Mouse (Mus musculus) MEL (cell line): ENCODE data around the gene Arl8a. TPM values are rescaled to one million over a fixed set of nuclear protein-coding genes. Genes with fewer than 3 reads are reported as not detected.

Source experiments
- DNase-seq: peaks from one replicate; pipeline ENCODE4 v3.0.0; 2011; ENCODE audit warnings: low read depth, low spot score
- H3K27ac ChIP-seq: 2 replicates; pipeline ENCODE4 v1.5.1; 2012; ENCODE audit warnings: low read depth, mild to moderate bottlenecking, control low read depth, low read length, moderate library complexity; ENCODE audit not compliant: control insufficient read depth
- H3K27me3 ChIP-seq, 2 experiments: fragments of 150-350 bp in 1 of 2; sonication (generic) in 1 of 2; 2 replicates each; pipeline ENCODE4 v1.6.1; 2012; ENCODE audit warnings: low read length in 2 of 2, mild to moderate bottlenecking in 2 of 2, improper control_type of control experiment in 1 of 2, moderate library complexity in 1 of 2; ENCODE audit not compliant: insufficient read depth in 2 of 2, control insufficient read depth in 1 of 2
- H3K36me3 ChIP-seq, 2 experiments: 2 replicates each; pipeline ENCODE4 v1.6.1; 2012 to 2014; ENCODE audit warnings: low read length in 2 of 2, improper control_type of control experiment in 1 of 2, inconsistent platforms in 1 of 2, mild to moderate bottlenecking in 1 of 2; ENCODE audit not compliant: insufficient read depth in 2 of 2, control insufficient read depth in 1 of 2
- H3K4me1 ChIP-seq, 2 experiments: fragments of 150-350 bp in 1 of 2; sonication (generic) in 1 of 2; 2 replicates each; pipeline ENCODE4 v1.6.1; 2012; ENCODE audit warnings: low read length in 2 of 2, improper control_type of control experiment in 1 of 2, mild to moderate bottlenecking in 1 of 2; ENCODE audit not compliant: insufficient read depth in 2 of 2, control insufficient read depth in 1 of 2
- H3K4me3 ChIP-seq, 2 experiments: fragments of 150-350 bp in 1 of 2; sonication (generic) in 1 of 2; 2 replicates each; pipeline ENCODE4 v1.5.1; 2012; ENCODE audit warnings: low read depth in 2 of 2, low read length in 2 of 2, mild to moderate bottlenecking in 2 of 2, moderate library complexity in 2 of 2, control low read depth in 1 of 2, improper control_type of control experiment in 1 of 2; ENCODE audit not compliant: control insufficient read depth in 1 of 2, insufficient read depth in 1 of 2
- H3K79me2 ChIP-seq: 2 replicates; pipeline ENCODE4 v1.6.1; 2012; ENCODE audit warnings: mild to moderate bottlenecking, low read length, moderate library complexity; ENCODE audit not compliant: control insufficient read depth, poor library complexity, insufficient read depth
- H3K9ac ChIP-seq: 2 replicates; pipeline ENCODE4 v1.6.1; 2012; ENCODE audit warnings: low read depth, mild to moderate bottlenecking, control low read depth, low read length, moderate library complexity; ENCODE audit not compliant: control insufficient read depth, poor library complexity, severe bottlenecking
- H3K9me3 ChIP-seq: fragments of 150-350 bp; sonication (generic); replicated peaks from 2 replicates; pipeline ENCODE4 v1.6.1; 2012; ENCODE audit warnings: mild to moderate bottlenecking, low read length, improper control_type of control experiment, moderate library complexity; ENCODE audit not compliant: insufficient read depth
- BHLHE40 ChIP-seq: IDR thresholded peaks from 2 replicates; pipeline ENCODE4 v1.6.1; 2012; ENCODE audit warnings: low read depth, mild to moderate bottlenecking, inconsistent platforms, low read length, improper control_type of control experiment, borderline replicate concordance
- CTCF ChIP-seq, 3 experiments: IDR thresholded peaks in 2 of 3; conservative IDR thresholded peaks in 1 of 3; 2 replicates each; pipeline ENCODE4 v1.5.1; 2011 to 2012; ENCODE audit warnings: low read length in 3 of 3, low read depth in 2 of 3, mild to moderate bottlenecking in 2 of 3, improper control_type of control experiment in 1 of 3, inconsistent platforms in 1 of 3, mixed read lengths in 1 of 3, moderate library complexity in 1 of 3; ENCODE audit not compliant: control insufficient read depth in 1 of 3, insufficient read depth in 1 of 3, poor library complexity in 1 of 3, severe bottlenecking in 1 of 3
- E2F4 ChIP-seq: IDR thresholded peaks from 2 replicates; pipeline ENCODE4 v1.6.1; 2011; ENCODE audit warnings: low read depth, low read length, improper control_type of control experiment, borderline replicate concordance
- ELF1 ChIP-seq: IDR thresholded peaks from 2 replicates; pipeline ENCODE4 v1.6.1; 2014; ENCODE audit warnings: low read depth, mild to moderate bottlenecking, inconsistent platforms, low read length, improper control_type of control experiment, moderate library complexity
- EP300 ChIP-seq, 2 experiments: IDR thresholded peaks; 2 replicates each; pipeline ENCODE4 v1.6.1; 2011; ENCODE audit warnings: improper control_type of control experiment in 2 of 2, low read length in 2 of 2, low read depth in 1 of 2, mild to moderate bottlenecking in 1 of 2
- ETS1 ChIP-seq: IDR thresholded peaks from 2 replicates; pipeline ENCODE4 v1.6.1; 2012; ENCODE audit warnings: low read depth, mild to moderate bottlenecking, inconsistent platforms, low read length, improper control_type of control experiment, moderate library complexity
- GATA1 ChIP-seq: IDR thresholded peaks from 2 replicates; pipeline ENCODE4 v1.6.1; 2011; ENCODE audit warnings: low read depth, low read length, improper control_type of control experiment
- HCFC1 ChIP-seq: IDR thresholded peaks from 2 replicates; pipeline ENCODE4 v1.6.1; 2012; ENCODE audit warnings: low read depth, mild to moderate bottlenecking, inconsistent platforms, low read length, improper control_type of control experiment, moderate library complexity
- MAZ ChIP-seq: IDR thresholded peaks from 2 replicates; pipeline ENCODE4 v1.6.1; 2012; ENCODE audit warnings: low read depth, mild to moderate bottlenecking, inconsistent platforms, low read length, improper control_type of control experiment
- MXI1 ChIP-seq: IDR thresholded peaks from 2 replicates; pipeline ENCODE4 v1.6.1; 2011; ENCODE audit warnings: mild to moderate bottlenecking, low read depth, low read length, improper control_type of control experiment
- MYB ChIP-seq: IDR thresholded peaks from 2 replicates; pipeline ENCODE4 v1.6.1; 2011; ENCODE audit warnings: mild to moderate bottlenecking, low read depth, low read length, improper control_type of control experiment
- NELFE ChIP-seq: IDR thresholded peaks from 2 replicates; pipeline ENCODE4 v1.6.1; 2011; ENCODE audit warnings: low read depth, low read length, improper control_type of control experiment
- POLR2A ChIP-seq, 2 experiments: IDR thresholded peaks; 2 replicates each; pipeline ENCODE4 v1.6.1; 2011 to 2012; ENCODE audit warnings: low read length in 2 of 2, mild to moderate bottlenecking in 2 of 2, control low read depth in 1 of 2, improper control_type of control experiment in 1 of 2, low read depth in 1 of 2, moderate library complexity in 1 of 2; ENCODE audit not compliant: control insufficient read depth in 1 of 2, insufficient read depth in 1 of 2, poor library complexity in 1 of 2
- POLR2AphosphoS2 ChIP-seq: IDR thresholded peaks from 2 replicates; pipeline ENCODE4 v1.6.1; 2011; ENCODE audit warnings: low read length, improper control_type of control experiment
- RAD21 ChIP-seq: IDR thresholded peaks from 2 replicates; pipeline ENCODE4 v1.6.1; 2011; ENCODE audit warnings: mild to moderate bottlenecking, low read depth, low read length, improper control_type of control experiment
- RCOR1 ChIP-seq: IDR thresholded peaks from 2 replicates; pipeline ENCODE4 v1.6.1; 2012; ENCODE audit warnings: low read depth, mild to moderate bottlenecking, inconsistent platforms, low read length, improper control_type of control experiment
- SIN3A ChIP-seq: IDR thresholded peaks from 2 replicates; pipeline ENCODE4 v1.6.1; 2012; ENCODE audit warnings: low read length, improper control_type of control experiment, inconsistent platforms
- SMC3 ChIP-seq: IDR thresholded peaks from 2 replicates; pipeline ENCODE4 v1.6.1; 2011; ENCODE audit warnings: low read depth, low read length, improper control_type of control experiment
- TAL1 ChIP-seq: IDR thresholded peaks from 2 replicates; pipeline ENCODE4 v1.6.1; 2012; ENCODE audit warnings: mild to moderate bottlenecking, inconsistent platforms, low read length, moderate library complexity, mixed read lengths
- TCF12 ChIP-seq: IDR thresholded peaks from 2 replicates; pipeline ENCODE4 v1.6.1; 2014; ENCODE audit warnings: low read depth, mild to moderate bottlenecking, inconsistent platforms, low read length, improper control_type of control experiment, moderate library complexity
- USF1 ChIP-seq: IDR thresholded peaks from 2 replicates; pipeline ENCODE4 v1.6.1; 2014; ENCODE audit warnings: low read depth, mild to moderate bottlenecking, inconsistent platforms, low read length, improper control_type of control experiment, moderate library complexity
- ZMIZ1 ChIP-seq: IDR thresholded peaks from 2 replicates; pipeline ENCODE4 v1.6.1; 2012; ENCODE audit warnings: low read depth, mild to moderate bottlenecking, inconsistent platforms, low read length, improper control_type of control experiment, moderate library complexity
- ZNF384 ChIP-seq: IDR thresholded peaks from 2 replicates; pipeline ENCODE4 v1.6.1; 2012; ENCODE audit warnings: low read depth, mild to moderate bottlenecking, inconsistent platforms, low read length, improper control_type of control experiment
- polyA plus RNA-seq, 2 experiments: library from polyadenylated mRNA; stranded (reverse) in 1 of 2; unstranded in 1 of 2; fragments of >175 nt in 1 of 2; fragments of >200 nt in 1 of 2; gene quantifications; 2 replicates each; pipeline versions ENCODE4 v1.2.1 to v1.2.4; 2012; ENCODE audit warnings: low replicate concordance in 2 of 2, low read depth in 1 of 2; ENCODE audit not compliant: insufficient read length in 2 of 2, insufficient read depth in 1 of 2, missing spikeins in 1 of 2
- total RNA-seq: library from RNA; depleted of rRNA; stranded (reverse); fragments of 300-350 nt; gene quantifications from 2 replicates; pipeline ENCODE4 v1.2.3, GENCODE M21; 2012

The Arl8a gene
- total and polyA plus RNA-seq, 3 experiments, result 8.0 to 47.7 TPM; not detected in 1

GRCm38 (mm10) chr1:135204196-135205126 lies 57.8 kb downstream of the Arl8a start:
- DNase-seq, result peak; percentile 93
- TF ChIP-seq MXI1 (peak; percentile 50; the same call in 1 of the 2 replicates), POLR2AphosphoS2 (peak; percentile 47; the same call in 1 of the 2 replicates), HCFC1 (peak; percentile 44), MAZ (peak; percentile 54; the same call in 1 of the 2 replicates), ZMIZ1 (peak; percentile 39), EP300 (IDR thresholded peaks at IDR 0.05; ENCODE audit: low read depth in 1 of 2, low read length in 2 of 2) (peak; percentile 93 to 97), ELF1 (peak; percentile 34; the same call in 1 of the 2 replicates), SMC3 (no peak), ETS1 (peak; percentile 99), RAD21 (no peak), RCOR1 (peak; percentile 69; the same call in 1 of the 2 replicates), NELFE (peak; percentile 53; the same call in 1 of the 2 replicates), E2F4 (no peak), MYB (peak; percentile 84), USF1 (no peak), SIN3A (peak; percentile 87), GATA1 (peak; percentile 99), CTCF (IDR thresholded peaks at IDR 0.05 in 2 of 3, conservative IDR thresholded peaks at IDR 0.05 in 1 of 3; ENCODE audit: control insufficient read depth in 1 of 3, insufficient read depth in 1 of 3, low read depth in 2 of 3, low read length in 3 of 3, poor library complexity in 1 of 3, severe bottlenecking in 1 of 3) (no peak), TAL1 (peak; percentile 83), POLR2A (IDR thresholded peaks at IDR 0.05; ENCODE audit: control insufficient read depth in 1 of 2, insufficient read depth in 1 of 2, low read depth in 1 of 2, low read length in 2 of 2, poor library complexity in 1 of 2) (peak in 1 of 2 experiments; percentile 41; a peak in 1 of 4 replicates), TCF12 (peak; percentile 99), BHLHE40 (peak; percentile 51), ZNF384 (peak; percentile 32; the same call in 1 of the 2 replicates)
- TF ChIP-seq, all 39 proteins: peak for 18
- Histone ChIP-seq H3K9me3 (no peaks in the 10 kb centered on the region), H3K27ac (peak overlapping the region; percentile 92), H3K79me2 (no peaks in the 10 kb centered on the region), H3K4me1 (peaks cover 7 to 33% of the 10 kb centered on the region in 2 experiments), H3K4me3 (peak overlapping the region; percentile 23 to 36), H3K27me3 (no peaks in the 10 kb centered on the region), H3K36me3 (peaks cover 0 to 13% of the 10 kb centered on the region in 2 experiments; a peak in 2 of 4 replicates), H3K9ac (peak overlapping the region; percentile 50)
